Comparison of ENCODE assay signal across 16 mouse cellular contexts in genomic region chr6:46919973-46920372, GRCm38 (mm10).
"Had no signal": no experiment of that assay in that cellular context is flagged by ENCODE, and none has a peak within 500 bp of the region (broad histone marks: within the 10 kb centered on the region; RNA-seq: fewer than 3 reads in every experiment).

No protein-coding gene starts in this region.

- H3K27me3 ChIP-seq: neural tube, embryonic 12.5 days; neural tube, embryonic 13.5 days; neural tube, embryonic 15.5 days; stomach, embryonic 15.5 days had no signal

- H3K36me3 ChIP-seq: neural tube, embryonic 12.5 days; neural tube, embryonic 13.5 days; neural tube, embryonic 15.5 days; stomach, embryonic 15.5 days had no signal

- H3K9me3 ChIP-seq: neural tube, embryonic 12.5 days; neural tube, embryonic 13.5 days; neural tube, embryonic 15.5 days; stomach, embryonic 15.5 days had no signal

- H3K27ac ChIP-seq: neural tube, embryonic 12.5 days; neural tube, embryonic 13.5 days; neural tube, embryonic 15.5 days; stomach, embryonic 15.5 days; stomach, postnatal 0 days had no signal

- H3K4me2 ChIP-seq: neural tube, embryonic 12.5 days; neural tube, embryonic 13.5 days; neural tube, embryonic 15.5 days; stomach, embryonic 15.5 days had no signal

- H3K4me1 ChIP-seq: neural tube, embryonic 12.5 days; neural tube, embryonic 13.5 days; neural tube, embryonic 15.5 days; stomach, embryonic 15.5 days had no signal

- H3K4me3 ChIP-seq: neural tube, embryonic 12.5 days; neural tube, embryonic 13.5 days; neural tube, embryonic 15.5 days; stomach, embryonic 15.5 days had no signal

- H3K9ac ChIP-seq: neural tube, embryonic 12.5 days; neural tube, embryonic 13.5 days; neural tube, embryonic 15.5 days; stomach, embryonic 15.5 days had no signal

- DNase-seq: retina, postnatal 1 day; right cerebral cortex, adult 18-20 months; right cerebral cortex, postnatal 14 days; right cerebral cortex, postnatal 4 days; spleen, adult 18-20 months; thymus, adult 18-20 months; thymus, adult 2 months; thymus, postnatal 14 days; thymus, postnatal 25 days; thymus, postnatal 36 days; thymus, postnatal 4 days had no signal
